Mouse (Mus musculus) B cell, adult (primary cell): ENCODE results near the gene Armh2. TPM values are rescaled to one million over a fixed set of nuclear protein-coding genes. Genes with fewer than 3 reads are reported as not detected.

Source experiments
- total RNA-seq: library from RNA; stranded (reverse); gene quantifications from 4 replicates; pipeline ENCODE4 v1.2.4, GENCODE M21; 2023; ENCODE audit not compliant: inconsistent age

The Armh2 gene
- total RNA-seq: 0.83 to 2.5 TPM (median 1.2 TPM) in 4 replicates

GRCm38 (mm10) chr13:24741028-24741427, at the start of gene Armh2:
TSS of gene Armh2 (plus strand) at chr13:24741232.

GRCm38 (mm10) chr13:24761403-24762227, 20.6 kb downstream of the Armh2 start, which contains the start of gene Gmnn:
TSS of gene Gmnn (minus strand) at chr13:24761923.

Other genes with a start within 250 kb of the Armh2 start
- 465 to 553 TPM (median 513 TPM) in 4 replicates for gene Ripor2, start 159.0 kb upstream of the Armh2 start, total RNA-seq
- 6.1 to 12.2 TPM (median 7.1 TPM) in 4 replicates for gene Gmnn, start 20.7 kb downstream of the Armh2 start, total RNA-seq
- gene BC005537, start 60.4 kb downstream of the Armh2 start, total RNA-seq: 156 to 189 TPM (median 164 TPM) in 4 replicates
- gene Acot13, start 90.3 kb downstream of the Armh2 start, total RNA-seq: 16.2 to 21.2 TPM (median 19.7 TPM) in 4 replicates
- 61.6 to 68.4 TPM (median 66.6 TPM) in 4 replicates for gene Tdp2, start 90.4 kb downstream of the Armh2 start, total RNA-seq
- gene D130043K22Rik, start 103.9 kb downstream of the Armh2 start, total RNA-seq: not detected in 4 replicates
- 0.12 to 0.32 TPM (median 0.20 TPM) in 4 replicates for gene Aldh5a1, start 196.4 kb downstream of the Armh2 start, total RNA-seq
- not detected in 4 replicates for gene Gpld1, start 201.9 kb downstream of the Armh2 start, total RNA-seq